Mouse (Mus musculus) G1E (cell line): ENCODE measurements around the gene BC030500.

Source experiments
- CTCF ChIP-seq: IDR thresholded peaks from 2 replicates; pipeline ENCODE4 v1.5.1; 2012; ENCODE audit warnings: low read depth, low read length, inconsistent platforms, mixed read lengths
- GATA1 ChIP-seq: IDR thresholded peaks from 2 replicates; pipeline ENCODE4 v1.6.1; 2012; ENCODE audit warnings: borderline replicate concordance, low read length, inconsistent platforms, mixed read lengths
- POLR2AphosphoS5 ChIP-seq: IDR thresholded peaks from 2 replicates; pipeline ENCODE4 v1.6.1; 2012; ENCODE audit warnings: low read depth, low read length, inconsistent platforms; ENCODE audit not compliant: insufficient replicate concordance

- TF ChIP-seq CTCF: no peak
- TF ChIP-seq POLR2AphosphoS5: no peak
- no peak for TF ChIP-seq GATA1
Measured at GRCm38 (mm10) chr8:58895960-58896359, 15.6 kb upstream of the BC030500 start.
